Mouse (Mus musculus) urinary bladder, postnatal 25 days (tissue): ENCODE results near the gene Scarb1.

Experiments used
- DNase-seq: peaks from one replicate; pipeline ENCODE4 v3.0.0; 2022; ENCODE audit warnings: low spot score

Scarb1 gene

DNA sequence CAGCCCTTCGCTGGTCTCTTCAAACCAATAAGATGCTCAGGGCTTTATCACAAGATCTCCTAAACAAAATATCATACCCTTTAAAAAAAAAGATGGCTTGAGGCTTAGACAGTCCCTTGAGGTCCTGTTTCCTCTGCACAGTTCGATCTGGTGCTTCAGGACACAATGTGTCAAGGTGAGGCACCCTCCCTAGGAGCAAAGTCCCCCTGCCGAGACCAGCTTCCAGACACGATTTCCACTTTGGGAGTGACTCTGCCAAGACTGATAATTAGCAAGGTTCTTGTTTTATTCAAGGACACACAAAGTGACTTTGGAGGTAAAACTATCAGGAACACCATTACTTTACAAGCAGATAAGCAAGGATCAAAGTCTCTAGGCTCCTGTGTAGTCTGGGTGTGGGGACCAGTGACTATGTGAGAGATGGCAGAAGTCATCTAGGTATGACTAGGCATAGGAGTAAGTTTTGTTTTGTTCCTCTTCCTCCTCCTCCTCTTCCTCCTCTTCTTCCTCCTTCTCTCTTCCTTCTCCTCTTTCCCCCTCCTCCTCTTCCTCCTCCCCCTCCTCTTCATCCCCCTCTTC, 24.0 kb upstream of the Scarb1 start:
- DNase-seq = no peak

DNA sequence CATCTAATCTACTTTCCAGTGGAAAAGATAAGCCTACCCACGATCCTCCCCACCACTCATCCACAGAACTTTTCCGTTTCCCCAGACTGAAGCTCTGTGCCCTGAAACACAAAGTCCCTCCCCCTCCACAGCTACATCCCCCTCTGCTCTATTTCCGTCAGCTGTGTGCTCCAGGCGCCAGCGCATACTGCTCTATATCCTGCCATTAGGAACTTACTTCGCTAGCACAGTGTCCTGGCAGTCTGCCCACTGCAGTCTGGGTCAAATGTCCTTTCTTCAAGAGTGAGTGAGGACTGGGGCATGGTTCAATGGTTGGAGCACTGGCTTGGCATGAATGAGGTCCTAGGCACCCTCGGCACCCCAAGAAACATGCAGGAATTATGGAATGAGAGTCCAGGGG, 23.0 kb upstream of the Scarb1 start:
- DNase-seq = no peak

DNA sequence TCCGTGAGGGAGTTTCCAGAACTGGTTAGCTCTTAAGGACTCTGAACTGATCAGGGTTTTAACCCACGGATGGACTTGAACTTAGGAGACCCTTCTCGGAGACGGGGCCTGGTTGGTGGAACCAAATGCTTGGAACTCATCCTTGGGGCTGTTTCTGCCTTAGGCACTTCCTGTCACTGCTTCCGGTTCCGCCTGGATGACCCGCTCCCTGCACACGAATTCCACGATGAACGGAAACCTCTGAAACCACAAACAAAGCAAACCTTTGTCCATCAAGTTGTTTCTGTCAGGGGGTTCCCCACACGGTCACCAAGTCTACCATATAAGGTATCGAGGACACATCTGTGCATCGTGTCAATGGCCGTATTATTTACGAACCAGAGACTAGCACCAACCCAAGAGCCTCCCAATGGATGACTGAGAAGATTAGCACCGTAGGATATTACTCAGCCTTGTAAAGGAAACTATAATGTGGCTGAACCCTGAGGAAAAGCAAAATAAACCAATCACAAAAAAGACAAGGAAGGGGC, 20.2 kb upstream of the Scarb1 start:
- DNase-seq = no peak

DNA sequence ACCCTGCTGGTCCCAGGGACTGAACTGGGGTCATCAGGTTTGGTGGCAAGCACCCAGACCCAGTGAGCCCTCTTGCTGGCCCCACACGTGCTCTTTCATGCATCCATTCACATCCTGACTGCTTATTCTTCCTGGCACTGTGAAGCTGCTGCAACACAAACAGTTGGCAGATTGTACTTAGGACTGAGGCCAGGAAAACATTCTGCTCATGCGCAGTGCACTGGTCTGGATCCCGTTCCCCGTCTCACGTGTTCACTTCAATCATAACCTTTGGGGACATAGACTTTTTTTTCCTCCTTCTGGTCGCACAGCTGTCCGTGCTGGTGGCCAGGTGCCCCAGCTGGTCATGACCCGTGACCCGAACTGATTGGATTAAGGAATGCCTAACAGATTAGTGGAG, 19.7 kb upstream of the Scarb1 start:
- DNase-seq = no peak

DNA sequence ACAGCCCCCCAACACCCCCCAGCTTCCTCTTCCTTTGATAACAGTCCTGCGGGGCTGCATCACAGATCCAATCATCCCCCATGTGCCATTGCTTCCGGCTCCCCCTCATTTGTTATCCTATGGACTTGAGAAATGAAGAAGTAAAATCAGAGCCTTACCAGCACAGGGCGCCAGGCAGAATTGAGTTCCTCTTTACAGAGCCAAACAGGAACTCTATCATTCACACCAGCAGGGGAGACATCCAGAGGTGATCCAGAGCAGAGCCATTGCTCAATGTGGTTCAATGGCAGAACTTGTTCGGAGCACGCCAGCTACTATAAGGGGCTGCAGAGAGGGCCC, 17.3 kb upstream of the Scarb1 start:
- DNase-seq = no peak

DNA sequence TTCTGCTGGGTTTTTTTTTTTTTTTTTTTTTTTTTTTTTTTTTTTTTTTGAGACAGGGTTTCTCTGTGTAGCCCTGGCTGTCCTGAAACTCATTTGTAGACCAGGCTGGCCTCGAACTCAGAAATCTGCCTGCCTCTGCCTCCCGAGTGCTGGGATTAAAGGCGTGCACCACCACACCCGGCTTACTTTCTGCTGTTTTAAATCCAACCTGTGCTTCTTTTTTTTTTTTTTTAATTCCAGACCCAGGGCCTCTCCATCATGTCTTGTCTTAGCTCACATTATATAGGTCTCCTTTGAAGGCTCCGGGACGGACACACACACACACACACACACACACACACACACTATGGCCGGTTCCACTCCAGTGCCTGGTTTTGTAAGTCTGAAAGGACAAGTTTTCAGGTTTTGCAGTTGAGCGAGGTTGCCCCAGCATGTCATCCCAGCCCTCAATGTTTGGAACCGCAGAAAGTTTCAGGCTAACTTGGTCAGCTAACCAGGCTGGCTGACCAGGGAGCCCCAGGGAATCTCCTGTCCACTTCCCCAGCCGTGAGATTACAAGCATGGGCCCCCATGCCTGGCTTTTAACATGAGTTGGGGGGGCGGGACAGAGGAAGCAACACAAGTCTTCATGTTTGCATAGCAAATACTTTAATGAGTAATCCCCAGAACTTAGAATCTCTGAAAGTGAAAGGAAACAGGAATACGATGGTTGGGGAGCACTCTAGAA, 16.8 kb upstream of the Scarb1 start:
- no peak for DNase-seq

DNA sequence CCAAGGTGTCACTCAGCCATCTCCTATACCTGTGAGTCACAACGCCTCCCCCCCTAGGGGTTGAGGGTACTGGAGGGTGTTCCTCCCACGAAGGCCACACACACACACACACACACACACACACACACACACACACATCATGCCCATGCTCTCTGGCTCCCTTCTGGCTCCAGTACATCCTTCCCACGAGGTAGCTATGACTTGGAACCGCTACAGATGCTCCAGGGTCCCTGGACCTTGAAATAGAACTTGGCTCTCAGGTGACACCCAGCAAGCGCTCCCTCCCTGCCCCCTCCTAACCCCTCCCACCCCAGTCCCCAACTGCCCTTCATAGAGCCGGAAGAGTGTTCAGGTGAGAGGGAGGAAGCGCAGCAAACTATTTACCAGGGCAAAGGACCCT, 14.8 kb upstream of the Scarb1 start:
- DNase-seq = no peak

DNA sequence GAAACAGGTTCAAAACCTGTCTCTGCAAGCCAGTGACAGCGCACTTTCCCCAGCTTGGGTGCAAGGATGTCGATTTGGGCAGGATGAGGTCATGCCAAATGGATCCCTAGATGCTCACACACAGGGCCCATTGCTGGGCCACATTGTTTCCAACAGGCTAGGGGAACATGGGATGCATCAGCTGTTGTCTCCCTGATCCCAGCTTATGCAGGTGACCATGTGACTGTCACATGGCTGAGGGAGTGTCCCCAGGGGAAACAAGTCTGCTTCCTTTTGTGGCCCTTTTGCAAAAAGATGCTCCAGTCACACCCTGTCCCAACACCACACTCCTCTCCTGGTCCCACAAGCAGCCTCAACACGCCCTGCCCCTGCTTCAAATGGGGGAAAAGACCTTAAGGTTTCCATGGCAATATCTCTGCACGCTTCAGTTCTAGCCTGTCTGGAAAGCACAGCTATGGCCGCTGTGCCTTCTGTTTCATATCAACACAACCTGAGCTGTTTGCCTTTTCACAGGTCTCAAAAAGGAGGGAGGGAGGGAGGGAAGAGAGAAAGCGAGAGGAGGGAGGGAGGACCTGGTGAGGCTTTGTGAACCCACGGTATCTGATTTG, 14.1 kb upstream of the Scarb1 start:
- no peak for DNase-seq

DNA sequence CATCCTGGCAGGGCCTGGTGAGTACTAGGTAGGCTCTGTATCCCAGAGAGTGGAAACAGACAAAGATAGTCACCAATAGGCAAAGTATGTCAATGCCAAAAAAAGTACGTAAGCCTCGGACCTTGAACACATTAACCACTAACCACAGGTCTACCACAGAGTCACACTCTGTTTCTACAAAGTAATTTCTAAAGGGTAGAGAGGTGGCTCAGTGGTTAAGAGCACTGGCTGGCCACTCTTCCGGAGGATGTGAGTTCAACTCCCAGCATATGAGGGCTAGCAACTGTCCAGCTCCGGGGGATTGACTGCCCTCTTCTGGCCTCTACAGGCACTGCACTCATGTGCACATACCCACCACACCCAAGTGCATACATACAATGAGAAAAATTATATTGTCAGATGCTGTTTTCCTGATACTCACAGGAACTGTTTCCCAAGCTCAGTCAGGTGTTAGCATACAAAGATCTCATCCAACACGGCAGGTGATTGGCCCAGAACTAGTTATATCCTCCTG, 11.9 kb upstream of the Scarb1 start:
- no peak for DNase-seq

DNA sequence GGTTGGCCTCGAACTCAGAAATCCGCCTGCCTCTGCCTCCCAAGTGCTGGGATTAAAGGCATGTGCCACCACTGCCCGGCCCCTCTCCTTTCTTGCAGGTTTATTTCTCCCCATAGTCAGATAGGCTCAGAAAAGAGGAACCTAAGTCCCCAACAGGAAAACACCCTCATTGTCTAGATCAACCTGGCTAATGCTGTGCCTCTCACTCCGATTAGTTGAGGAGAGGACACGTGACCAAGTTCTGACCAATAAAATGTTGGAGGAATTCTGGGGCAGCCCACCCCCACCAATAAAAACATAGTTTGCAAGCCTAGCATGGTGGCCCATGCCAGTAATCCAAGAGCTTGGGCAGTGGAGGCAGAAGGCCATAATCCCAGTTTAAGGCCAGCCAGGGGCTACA, 11.0 kb upstream of the Scarb1 start:
- no peak for DNase-seq

DNA sequence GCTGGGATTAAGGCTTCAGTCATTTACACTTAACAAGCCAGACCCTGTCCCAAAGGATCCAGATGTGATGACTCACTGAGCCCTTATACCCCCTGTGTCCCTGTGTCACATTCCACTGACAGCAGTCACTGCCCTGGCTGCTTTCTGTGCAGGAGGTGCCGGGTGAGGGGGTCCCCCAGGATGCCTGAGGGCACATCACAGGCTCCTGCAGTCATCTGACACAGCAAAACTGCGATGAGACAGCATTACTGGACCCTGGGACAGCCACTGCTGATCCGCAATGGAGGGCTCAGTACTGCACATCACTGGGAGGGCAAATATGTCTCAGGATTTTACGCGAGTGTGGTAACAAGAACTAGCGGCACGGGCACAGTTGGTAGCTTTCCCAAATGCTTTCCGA, 10.2 kb upstream of the Scarb1 start:
- DNase-seq = no peak

DNA sequence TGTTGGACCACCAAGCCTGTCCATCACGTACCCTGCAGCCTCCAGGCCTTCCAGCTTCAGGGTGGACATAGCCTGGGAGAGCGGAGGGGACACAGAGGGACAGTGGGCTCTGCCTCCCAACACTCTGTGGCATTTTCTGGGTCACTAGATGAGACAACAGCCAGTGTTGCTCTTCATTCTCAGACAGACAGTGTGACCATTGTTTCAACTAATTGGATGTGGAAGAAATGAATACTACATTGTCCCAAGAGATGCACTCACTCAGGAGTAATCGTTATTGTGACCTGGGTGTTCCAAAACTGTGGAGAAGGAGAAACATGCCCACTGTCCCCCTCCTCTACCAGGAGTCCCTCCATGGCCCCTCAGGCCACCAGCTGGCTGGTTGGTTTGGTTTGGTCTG, 8.5 kb upstream of the Scarb1 start:
- no peak for DNase-seq

DNA sequence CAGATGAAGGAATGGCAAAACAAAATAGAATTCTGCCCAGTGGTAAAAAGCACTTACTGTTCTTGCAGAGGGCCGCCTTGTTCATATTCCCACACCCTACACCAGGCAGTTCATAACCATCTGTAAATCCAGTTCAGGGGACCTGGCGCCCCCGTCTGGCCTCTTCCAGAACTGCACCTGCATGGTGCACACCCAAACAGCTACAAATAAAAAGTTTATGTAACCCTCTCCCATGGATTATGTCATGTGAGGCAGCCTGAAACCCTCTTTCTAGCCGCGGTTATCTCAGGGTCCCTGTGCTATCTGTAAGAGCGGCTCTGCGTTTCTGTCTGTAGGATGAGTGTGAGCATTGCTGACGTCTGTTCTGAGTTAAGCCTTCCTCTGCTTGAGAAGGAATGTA, 7.6 kb upstream of the Scarb1 start:
- DNase-seq = no peak

DNA sequence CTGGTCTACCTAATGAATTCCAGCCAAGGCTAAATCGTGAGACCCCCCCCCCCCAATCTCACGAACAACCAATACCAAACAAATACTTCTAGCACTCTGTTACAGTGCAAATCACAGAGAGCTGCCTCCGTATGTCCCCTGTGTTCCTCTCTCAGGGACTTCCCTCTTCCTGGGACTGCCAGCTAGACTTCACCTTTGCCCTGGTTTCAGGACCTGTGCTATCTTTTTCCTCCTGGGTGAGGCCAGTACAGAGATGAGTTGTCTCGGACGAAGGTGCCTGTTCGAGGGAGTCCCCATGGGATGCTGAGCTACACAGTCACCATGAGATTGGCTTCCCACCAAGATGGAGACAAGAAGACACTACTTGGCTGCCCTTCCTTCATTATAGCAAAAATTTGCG, 7.2 kb upstream of the Scarb1 start:
- no peak for DNase-seq

DNA sequence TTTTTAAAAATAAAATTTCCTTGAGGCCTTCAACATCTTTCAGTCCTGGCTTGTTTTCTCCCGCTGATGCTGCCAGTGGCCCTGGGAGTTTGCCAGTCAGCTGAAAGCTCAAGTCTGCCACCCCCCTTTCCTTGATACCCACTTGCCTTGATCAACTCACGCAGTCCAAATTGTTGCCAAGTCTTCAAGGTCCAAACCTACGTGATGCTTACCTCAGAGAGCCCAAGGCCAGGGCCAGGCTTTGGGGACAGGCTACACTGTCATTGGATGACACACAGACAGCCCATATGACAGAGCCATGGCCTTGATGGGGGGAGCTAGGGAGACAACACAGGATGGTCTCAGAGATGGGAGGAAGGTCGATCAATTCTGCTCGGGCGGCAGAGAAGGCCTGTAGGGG, 3.4 kb upstream of the Scarb1 start:
- DNase-seq = no peak

DNA sequence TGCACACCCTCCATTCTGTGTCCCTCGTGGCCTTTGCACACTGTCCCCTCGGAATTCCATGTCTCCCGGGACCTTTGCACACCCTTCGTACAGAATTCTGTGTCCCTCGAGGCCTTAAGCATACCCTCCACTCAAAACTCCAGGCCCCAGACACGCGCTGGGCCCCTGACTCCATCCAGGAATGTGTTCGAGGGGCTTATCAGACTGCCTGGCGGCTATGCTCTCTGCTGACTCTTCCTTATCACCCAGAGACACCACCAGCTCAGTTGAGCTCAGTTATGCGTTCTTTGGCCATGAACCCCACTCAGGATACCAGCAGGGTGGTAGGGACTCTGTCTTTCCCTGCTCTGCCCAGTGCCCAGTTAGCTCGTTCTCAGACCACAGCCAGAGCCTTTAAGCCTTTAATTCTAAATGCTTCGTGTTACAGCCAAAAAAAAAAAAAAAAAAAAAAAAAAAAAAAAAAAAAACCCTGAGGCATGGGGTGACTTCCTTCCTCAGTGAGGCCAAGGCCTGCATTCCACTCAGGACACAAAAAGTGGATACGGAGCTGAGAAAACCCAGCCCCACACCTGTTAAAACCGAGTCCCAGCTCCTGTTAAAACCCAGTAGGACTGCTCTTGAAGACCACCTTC, 681 bp upstream of the Scarb1 start:
- no peak for DNase-seq

DNA sequence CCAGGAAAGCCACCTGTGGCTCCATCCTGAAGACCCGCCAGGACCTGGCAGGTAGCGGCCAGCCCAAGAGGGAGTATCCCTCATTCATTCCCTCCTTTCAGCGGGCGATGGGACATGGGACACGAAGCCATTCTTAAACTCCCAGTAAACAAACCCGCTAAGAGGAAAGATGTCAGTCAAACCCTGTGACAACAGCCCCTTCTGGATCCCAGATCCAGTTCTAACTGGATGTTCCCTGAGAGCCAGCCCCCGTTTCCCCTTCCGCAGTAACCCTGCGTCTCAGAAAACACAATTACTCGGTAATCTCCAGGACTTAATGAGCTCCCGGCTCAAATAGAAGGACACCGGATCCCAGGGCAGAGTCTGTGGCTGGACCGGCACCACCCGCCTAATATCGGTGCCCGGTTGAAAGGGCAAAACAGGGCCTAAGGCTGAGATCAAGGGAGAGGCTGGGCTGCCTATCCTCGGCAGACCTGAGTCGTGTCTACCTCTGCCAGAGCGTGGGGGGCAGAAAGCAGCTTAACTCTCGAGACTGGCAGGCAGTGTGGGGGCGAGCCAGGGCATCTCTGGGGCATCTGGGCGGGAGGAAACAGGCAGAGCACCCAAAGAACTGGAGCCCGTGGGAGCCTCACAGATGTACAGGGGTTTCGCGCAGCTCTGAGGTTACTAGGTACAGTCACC, 903 bp downstream of the Scarb1 start:
- no peak for DNase-seq

DNA sequence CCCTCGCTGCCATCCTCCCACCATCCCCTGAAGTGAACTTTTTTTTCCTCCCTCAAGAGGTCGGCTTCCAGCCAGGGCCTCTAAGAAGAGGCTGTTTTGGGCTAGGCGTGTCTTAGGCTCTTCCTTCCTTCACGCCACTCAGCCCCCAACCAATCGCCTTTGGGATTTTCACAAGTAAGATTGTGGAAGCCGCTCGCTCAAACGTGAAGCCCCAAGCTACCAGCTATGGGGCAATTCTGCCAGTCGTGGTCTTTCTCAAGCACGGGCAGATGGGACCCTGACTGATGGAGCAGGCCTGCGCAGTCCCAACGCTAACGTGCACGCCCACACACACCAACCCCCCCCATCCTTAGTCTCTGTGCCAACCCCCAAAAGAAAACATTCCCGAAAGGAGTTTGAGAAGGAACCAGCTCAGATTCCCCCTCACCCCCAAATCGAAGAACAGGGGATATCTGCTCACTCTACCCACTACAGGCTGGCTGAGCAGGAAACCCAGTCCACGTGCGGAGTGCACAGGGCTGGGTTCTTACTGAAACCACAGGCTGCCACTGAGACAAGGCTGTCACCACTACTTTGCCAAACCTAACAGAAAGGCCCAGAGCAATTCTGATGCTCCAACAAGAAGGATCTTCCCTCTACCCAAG, 1.7 kb downstream of the Scarb1 start:
- no peak for DNase-seq

DNA sequence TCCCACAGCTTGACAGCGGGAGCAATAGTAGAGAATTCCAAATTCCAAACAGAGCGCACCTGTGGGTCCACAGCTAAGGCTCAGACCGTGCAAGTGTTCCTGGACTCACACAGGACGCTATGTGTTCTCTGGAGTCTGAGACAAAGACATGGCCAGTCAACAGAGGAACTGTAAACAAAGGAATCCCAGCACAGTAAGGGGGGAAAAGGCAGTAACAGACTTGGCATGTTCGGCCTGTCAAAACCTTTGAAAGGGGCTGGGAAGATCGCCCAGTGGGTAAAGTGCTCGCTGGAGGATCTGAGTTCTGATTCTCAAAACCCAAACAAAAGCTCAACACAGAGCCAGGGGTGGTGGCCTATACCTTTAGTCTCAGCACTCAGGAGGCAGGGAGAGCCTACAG, 3.4 kb downstream of the Scarb1 start:
- DNase-seq = no peak

DNA sequence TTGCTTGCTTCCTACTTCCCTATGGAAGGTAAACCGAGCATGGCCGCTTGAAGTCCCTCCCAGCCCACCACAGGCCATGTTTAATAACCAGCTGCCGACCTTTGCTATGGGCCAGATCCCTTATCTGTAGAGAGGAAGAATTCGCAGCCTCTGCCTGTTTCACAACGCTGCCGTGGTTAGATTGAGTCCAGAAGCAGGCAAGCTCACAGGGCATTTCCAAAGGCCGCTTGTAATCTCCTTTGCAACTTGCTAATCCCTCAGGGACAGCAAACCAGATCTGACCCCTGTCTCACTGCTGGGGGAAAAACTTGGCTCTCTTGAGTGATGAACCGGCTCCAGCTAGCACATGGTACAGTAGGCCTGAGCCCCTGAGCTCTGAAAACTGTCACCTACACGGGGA, 3.9 kb downstream of the Scarb1 start:
- no peak for DNase-seq

DNA sequence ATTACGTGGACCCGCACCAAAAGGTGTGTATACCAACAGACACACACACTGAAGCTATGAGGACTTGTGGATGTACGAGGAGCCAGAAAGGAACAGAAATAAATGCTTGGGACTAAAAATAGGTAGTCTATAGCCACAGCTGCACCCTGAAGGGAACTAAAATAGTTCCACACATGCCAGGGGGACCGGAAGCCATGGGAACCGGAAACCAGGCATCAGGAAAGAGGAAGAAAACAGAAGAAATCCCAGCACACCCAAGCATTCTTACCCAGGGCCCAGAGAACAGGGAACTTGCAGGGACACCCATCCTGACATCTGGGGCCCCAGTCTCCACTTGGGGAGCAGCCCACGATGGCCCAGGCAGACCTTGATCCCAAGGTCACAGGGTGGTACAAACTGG, 7.9 kb downstream of the Scarb1 start:
- DNase-seq = no peak

DNA sequence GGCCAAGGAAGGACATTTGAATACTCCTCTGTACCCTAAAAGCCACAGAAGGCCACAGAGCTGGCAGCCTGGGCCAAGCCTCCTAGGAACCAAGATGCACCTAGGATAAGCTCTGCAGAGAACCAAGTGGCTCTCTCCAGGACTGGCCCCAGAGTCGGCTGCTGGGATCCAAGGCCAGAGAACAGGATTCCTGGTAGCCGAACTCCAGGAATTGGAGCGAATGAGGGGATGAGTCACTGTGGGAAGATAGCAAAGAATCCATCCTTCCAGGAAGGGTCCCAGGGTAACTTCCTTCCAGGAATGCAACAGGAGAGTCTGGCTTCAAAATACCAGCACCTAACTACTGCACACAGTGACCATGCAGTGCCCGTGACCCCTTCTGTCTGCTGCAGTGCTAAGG, 8.6 kb downstream of the Scarb1 start:
- DNase-seq = no peak
